Mouse (Mus musculus): ENCODE results near the gene Rsad2. TPM values are rescaled to one million over a fixed set of nuclear protein-coding genes. Genes with fewer than 3 reads are reported as not detected.

The Rsad2 gene
- polyA plus RNA-seq, 1 experiment from 2014 or later = 0.28 TPM

DNA sequence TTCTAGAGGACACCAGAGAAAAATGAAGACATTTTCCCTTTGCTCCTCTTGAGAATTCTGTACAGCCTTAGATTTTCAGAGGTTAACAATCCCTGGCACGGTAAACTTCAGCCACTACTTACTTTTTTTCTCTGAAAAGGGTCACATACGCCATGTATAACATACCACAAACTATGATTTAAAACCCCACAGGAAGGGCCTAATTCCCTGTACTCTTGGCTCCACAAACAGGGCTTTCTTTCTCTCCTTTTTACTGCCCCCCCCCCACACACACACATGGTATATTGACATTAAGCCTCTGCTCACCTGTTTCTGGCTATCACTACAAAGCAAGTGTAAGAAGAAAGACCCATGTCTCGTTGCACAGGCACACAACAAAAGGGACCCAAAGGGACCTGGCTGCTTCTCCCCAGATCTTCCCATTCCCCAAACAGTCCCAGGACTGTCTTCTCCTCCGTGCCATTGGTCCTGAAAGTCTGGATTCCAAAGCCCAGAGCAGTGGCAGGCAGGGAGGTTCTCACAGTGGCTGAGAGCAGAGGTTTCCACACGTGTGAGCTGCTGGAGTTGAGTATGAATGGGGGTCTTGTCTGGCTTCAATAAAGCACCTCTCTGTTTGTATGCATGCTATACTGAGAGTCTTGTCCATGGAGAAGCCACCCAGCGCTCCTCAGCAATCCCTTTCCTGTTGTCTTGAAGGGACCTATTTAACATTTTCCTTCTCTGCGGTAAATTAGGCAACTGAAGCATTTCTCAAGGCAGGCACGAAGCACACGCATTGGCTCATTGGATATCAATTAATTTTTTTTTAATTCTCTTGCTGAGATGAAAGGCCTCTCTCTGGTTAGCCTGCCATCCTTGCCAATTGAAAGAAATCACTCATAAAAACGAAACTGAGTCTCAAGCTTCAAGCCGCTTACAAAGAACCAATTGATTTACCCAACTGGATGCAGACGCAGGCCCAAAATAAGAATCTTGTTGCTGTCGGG lies 61.5 kb downstream of the Rsad2 start:
- H3K4me1 ChIP-seq = peaks cover 36% of the 10 kb centered on the region
- no peak overlapping the region for H3K9ac ChIP-seq
- H3K36me3 ChIP-seq (ENCODE audit: poor library complexity, severe bottlenecking) = peaks cover 1% of the 10 kb centered on the region; the same call in 1 of the 2 replicates
- H3K27ac ChIP-seq = peak overlapping the region; percentile 7; the same call in 1 of the 2 replicates
- no peaks in the 10 kb centered on the region for H3K9me3 ChIP-seq (replicated peaks)
- no peak overlapping the region for H3K4me3 ChIP-seq
- H3K27me3 ChIP-seq = no peaks in the 10 kb centered on the region
- peak overlapping the region; percentile 15; the same call in 1 of the 2 replicates for H3K4me2 ChIP-seq
- WGBS = 31% methylated on average over 13 of the region's 13 CpGs
- peak; percentile 68 for ATAC-seq

DNA sequence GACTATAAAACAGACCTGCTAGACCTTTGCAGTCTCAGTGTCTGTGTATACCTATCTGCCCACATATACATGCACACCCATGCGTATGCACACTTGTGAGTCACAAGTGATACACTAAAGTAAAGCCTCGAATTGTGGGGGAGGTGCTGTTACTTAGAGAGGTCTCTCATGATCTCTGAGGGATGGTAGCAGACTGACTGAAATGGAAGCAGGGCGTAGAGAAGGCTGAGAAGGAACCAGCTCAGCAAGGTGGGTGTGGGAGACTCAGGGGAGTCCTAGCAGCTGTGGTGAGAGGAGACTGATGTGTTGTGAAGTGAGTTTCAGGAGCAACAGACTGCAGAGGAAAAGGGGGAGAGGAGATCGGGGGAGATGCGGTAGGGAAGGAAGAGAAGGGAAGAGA lies 63.0 kb downstream of the Rsad2 start:
- H3K9ac ChIP-seq = no peak overlapping the region
- WGBS = 88% methylated on average over 5 of the region's 5 CpGs
- no peak for ATAC-seq
- H3K27me3 ChIP-seq = no peaks in the 10 kb centered on the region
- H3K4me3 ChIP-seq = no peak overlapping the region
- peaks cover 16% of the 10 kb centered on the region for H3K36me3 ChIP-seq (ENCODE audit: poor library complexity, severe bottlenecking)
- H3K4me1 ChIP-seq = peaks cover 32% of the 10 kb centered on the region
- H3K9me3 ChIP-seq (replicated peaks) = no peaks in the 10 kb centered on the region
- no peak overlapping the region for H3K27ac ChIP-seq
- H3K4me2 ChIP-seq = no peak overlapping the region

Small RNAs within 50 kb of the gene (microRNA-seq; reads per million reads assigned to microRNA genes)
- gene Mir6538 = 5.6 reads per million, percentile 16 among the genes with 10 or more reads in this experiment

Other genes with a start within 250 kb of the Rsad2 start
- gene Rnf144a, start 41.2 kb downstream of the Rsad2 start, polyA plus RNA-seq (2015; fragmentation: Nextera tagmentation; extraction: Ambion mirVana) = 36.8 and 40.3 TPM in 2 replicates
- 5.9 and 6.4 TPM in 2 replicates for gene Cmpk2, start 12.8 kb upstream of the Rsad2 start, polyA plus RNA-seq (2015; fragmentation: Nextera tagmentation; extraction: Ambion mirVana)

Measured in forebrain, embryonic 13.5 days (tissue).